Mouse (Mus musculus) bone marrow macrophage, adult 2 months (primary cell): Measurements from ENCODE around the gene Smg9.

Experiments used
- CTCF ChIP-seq: IDR thresholded peaks from 2 replicates; pipeline ENCODE4 v1.5.1; 2012; ENCODE audit warnings: low read depth, mild to moderate bottlenecking, low read length, moderate library complexity
- POLR2A ChIP-seq: IDR thresholded peaks from 2 replicates; pipeline ENCODE4 v1.6.1; 2012; ENCODE audit warnings: mild to moderate bottlenecking, low read depth, low read length, borderline replicate concordance

- TF ChIP-seq CTCF (no peak), POLR2A (no peak)
Measured at GRCm38 (mm10) chr7:24400082-24400452, 648 bp downstream of the Smg9 start.
